Mouse (Mus musculus) heart, embryonic 13.5 days (tissue): ENCODE results near the gene Thsd7a. TPM values are rescaled to one million over a fixed set of nuclear protein-coding genes. Genes with fewer than 3 reads are reported as not detected.

ENCODE experiments used
- ATAC-seq: fragments of 200-750 bp; cut with Nextera tagmentation; 2 replicates; pipeline ENCODE4 v1.8.0; 2017; ENCODE audit warnings: moderate TSS enrichment; ENCODE audit not compliant: insufficient number of reproducible peaks, low FRiP score, low TSS enrichment; ENCODE audit errors: extremely low read depth
- H3K27ac ChIP-seq: fragments of 300-500 bp; sonication (generic); replicated peaks from 2 replicates; pipeline ENCODE4 v1.5.1; 2015; ENCODE audit warnings: moderate library complexity, mild to moderate bottlenecking, inconsistent platforms
- H3K27me3 ChIP-seq: fragments of 300-500 bp; sonication (generic); replicated peaks from 2 replicates; pipeline ENCODE4 v1.6.1; 2015; ENCODE audit warnings: mild to moderate bottlenecking, inconsistent platforms
- H3K36me3 ChIP-seq: fragments of 300-500 bp; sonication (generic); 2 replicates; pipeline ENCODE4 v1.6.1; 2015; ENCODE audit warnings: mild to moderate bottlenecking, inconsistent platforms
- H3K4me1 ChIP-seq: fragments of 300-500 bp; sonication (generic); 2 replicates; pipeline ENCODE4 v1.6.1; 2015; ENCODE audit warnings: inconsistent platforms
- H3K4me2 ChIP-seq: fragments of 300-500 bp; sonication (generic); 2 replicates; pipeline ENCODE4 v1.6.1; 2015; ENCODE audit warnings: inconsistent platforms, mild to moderate bottlenecking, moderate library complexity
- H3K4me3 ChIP-seq: fragments of 300-500 bp; sonication (generic); 2 replicates; pipeline ENCODE4 v1.5.1; 2015; ENCODE audit warnings: moderate library complexity, mild to moderate bottlenecking, inconsistent platforms
- H3K9ac ChIP-seq: fragments of 300-500 bp; sonication (generic); 2 replicates; pipeline ENCODE4 v1.6.1; 2015; ENCODE audit warnings: inconsistent platforms, mild to moderate bottlenecking, moderate library complexity
- H3K9me3 ChIP-seq: fragments of 300-500 bp; sonication (generic); 2 replicates; pipeline ENCODE4 v1.6.1; 2016; ENCODE audit warnings: inconsistent platforms
- whole genome bisulfite sequencing: fragments of 180-500 bp; shearing (Covaris S2); methylation state at CpG from one replicate; pipeline ENCODE4 v1.1.7; 2015; ENCODE audit warnings: mixed read lengths; 5-methylcytosine and 5-hydroxymethylcytosine counted together
- polyA plus RNA-seq: library from polyadenylated mRNA; unstranded; fragments of >200 nt; fragmentation: Nextera tagmentation; extraction: Ambion mirVana; gene quantifications from 2 replicates; pipeline ENCODE4 v1.2.1, GENCODE M21; 2015

Gene Thsd7a
- polyA plus RNA-seq, 1 experiment from 2014 or later: 3.0 TPM

GRCm38 (mm10) chr6:12555114-12556099 lies 193.8 kb downstream of the Thsd7a start:
- Histone ChIP-seq H3K4me2 (no peak overlapping the region), H3K27ac (no peak overlapping the region), H3K36me3 (no peaks in the 10 kb centered on the region), H3K9me3 (no peaks in the 10 kb centered on the region), H3K4me3 (no peak overlapping the region), H3K9ac (no peak overlapping the region), H3K4me1 (no peaks in the 10 kb centered on the region), H3K27me3 (no peaks in the 10 kb centered on the region)
- no peak for ATAC-seq
- 78% methylated on average over 32 of the region's 32 CpGs for WGBS

- 72% methylated on average over 3 of the region's 3 CpGs for WGBS
Observed at GRCm38 (mm10) chr6:12551176-12551575, 198.0 kb downstream of the Thsd7a start.

GRCm38 (mm10) chr6:12550054-12550655 lies 199.1 kb downstream of the Thsd7a start:
- Histone ChIP-seq H3K9me3 (no peaks in the 10 kb centered on the region), H3K27me3 (no peaks in the 10 kb centered on the region), H3K27ac (no peak overlapping the region), H3K4me3 (no peak overlapping the region), H3K4me1 (no peaks in the 10 kb centered on the region), H3K36me3 (no peaks in the 10 kb centered on the region), H3K4me2 (no peak overlapping the region), H3K9ac (no peak overlapping the region)
- ATAC-seq: no peak
- 69% methylated on average over 4 of the region's 4 CpGs for WGBS

More at GRCm38 (mm10) chr6:12551176-12551575, 198.0 kb downstream of the Thsd7a start:
- no peak overlapping the region for H3K4me3 ChIP-seq
- H3K9ac ChIP-seq: no peak overlapping the region
- ATAC-seq: no peak
- no peaks in the 10 kb centered on the region for H3K36me3 ChIP-seq
- H3K4me1 ChIP-seq: no peaks in the 10 kb centered on the region
- no peak overlapping the region for H3K27ac ChIP-seq
- no peak overlapping the region for H3K4me2 ChIP-seq
- no peaks in the 10 kb centered on the region for H3K27me3 ChIP-seq
- H3K9me3 ChIP-seq: no peaks in the 10 kb centered on the region

- no peaks in the 10 kb centered on the region for H3K36me3 ChIP-seq
- H3K4me1 ChIP-seq: no peaks in the 10 kb centered on the region
- H3K9me3 ChIP-seq: no peaks in the 10 kb centered on the region
- 59% methylated on average over 5 of the region's 5 CpGs for WGBS
- H3K27me3 ChIP-seq: no peaks in the 10 kb centered on the region
- no peak for ATAC-seq
- H3K4me2 ChIP-seq: no peak overlapping the region
- H3K9ac ChIP-seq: no peak overlapping the region
- no peak overlapping the region for H3K27ac ChIP-seq
- H3K4me3 ChIP-seq: no peak overlapping the region
Observed at GRCm38 (mm10) chr6:12544096-12544495, 205.1 kb downstream of the Thsd7a start.

GRCm38 (mm10) chr6:12542496-12542895 lies 206.7 kb downstream of the Thsd7a start:
- Histone ChIP-seq H3K27ac (no peak overlapping the region), H3K27me3 (no peaks in the 10 kb centered on the region), H3K36me3 (no peaks in the 10 kb centered on the region), H3K4me2 (no peak overlapping the region), H3K4me3 (no peak overlapping the region), H3K9ac (no peak overlapping the region), H3K9me3 (no peaks in the 10 kb centered on the region), H3K4me1 (no peaks in the 10 kb centered on the region)
- 65% methylated on average over 3 of the region's 3 CpGs for WGBS
- ATAC-seq: no peak

GRCm38 (mm10) chr6:12519121-12519520 lies 230.1 kb downstream of the Thsd7a start:
- Histone ChIP-seq H3K4me1 (no peaks in the 10 kb centered on the region), H3K4me2 (no peak overlapping the region), H3K36me3 (no peaks in the 10 kb centered on the region), H3K9ac (no peak overlapping the region), H3K9me3 (no peaks in the 10 kb centered on the region), H3K27ac (no peak overlapping the region), H3K4me3 (no peak overlapping the region), H3K27me3 (no peaks in the 10 kb centered on the region)
- ATAC-seq: no peak

- ATAC-seq: no peak
- H3K9ac ChIP-seq: no peak overlapping the region
- no peaks in the 10 kb centered on the region for H3K4me1 ChIP-seq
- H3K4me2 ChIP-seq: no peak overlapping the region
- no peaks in the 10 kb centered on the region for H3K27me3 ChIP-seq
- H3K27ac ChIP-seq: no peak overlapping the region
- H3K36me3 ChIP-seq: no peaks in the 10 kb centered on the region
- WGBS: 78% methylated on average over 9 of the region's 9 CpGs
- no peaks in the 10 kb centered on the region for H3K9me3 ChIP-seq
- H3K4me3 ChIP-seq: no peak overlapping the region
Observed at GRCm38 (mm10) chr6:12518283-12518903, 230.8 kb downstream of the Thsd7a start.

GRCm38 (mm10) chr6:12517726-12518125 lies 231.5 kb downstream of the Thsd7a start:
- Histone ChIP-seq H3K4me3 (no peak overlapping the region), H3K27ac (no peak overlapping the region), H3K27me3 (no peaks in the 10 kb centered on the region), H3K4me1 (no peaks in the 10 kb centered on the region), H3K36me3 (no peaks in the 10 kb centered on the region), H3K9me3 (no peaks in the 10 kb centered on the region), H3K4me2 (no peak overlapping the region), H3K9ac (no peak overlapping the region)
- ATAC-seq: no peak

GRCm38 (mm10) chr6:12506877-12507276 lies 242.3 kb downstream of the Thsd7a start:
- WGBS: 77% methylated on average over 2 of the region's 2 CpGs
- Histone ChIP-seq H3K4me3 (no peak overlapping the region), H3K36me3 (no peaks in the 10 kb centered on the region)

GRCm38 (mm10) chr6:12503867-12504266 lies 245.3 kb downstream of the Thsd7a start:
- H3K27ac ChIP-seq: no peak overlapping the region
- no peaks in the 10 kb centered on the region for H3K4me1 ChIP-seq
- H3K9me3 ChIP-seq: no peaks in the 10 kb centered on the region
- H3K4me2 ChIP-seq: no peak overlapping the region
- H3K4me3 ChIP-seq: no peak overlapping the region
- H3K27me3 ChIP-seq: no peaks in the 10 kb centered on the region
- no peak for ATAC-seq
- 70% methylated on average over 7 of the region's 7 CpGs for WGBS
- H3K36me3 ChIP-seq: no peaks in the 10 kb centered on the region
- no peak overlapping the region for H3K9ac ChIP-seq

More at GRCm38 (mm10) chr6:12506877-12507276, 242.3 kb downstream of the Thsd7a start:
- no peak overlapping the region for H3K4me2 ChIP-seq
- H3K4me1 ChIP-seq: no peaks in the 10 kb centered on the region
- no peaks in the 10 kb centered on the region for H3K9me3 ChIP-seq
- H3K27ac ChIP-seq: no peak overlapping the region
- H3K9ac ChIP-seq: no peak overlapping the region
- H3K27me3 ChIP-seq: no peaks in the 10 kb centered on the region
- ATAC-seq: no peak

GRCm38 (mm10) chr6:12500888-12501287 lies 248.3 kb downstream of the Thsd7a start:
- H3K27ac ChIP-seq: no peak overlapping the region
- 72% methylated on average over 7 of the region's 7 CpGs for WGBS
- no peaks in the 10 kb centered on the region for H3K4me1 ChIP-seq
- no peak overlapping the region for H3K4me3 ChIP-seq
- H3K9me3 ChIP-seq: no peaks in the 10 kb centered on the region
- H3K4me2 ChIP-seq: no peak overlapping the region
- no peak overlapping the region for H3K9ac ChIP-seq
- no peak for ATAC-seq
- H3K36me3 ChIP-seq: no peaks in the 10 kb centered on the region
- no peaks in the 10 kb centered on the region for H3K27me3 ChIP-seq
